Mouse (Mus musculus): ENCODE results near the gene Slc35a2. TPM values are rescaled to one million over a fixed set of nuclear protein-coding genes. Genes with fewer than 3 reads are reported as not detected.

Slc35a2 gene
- polyA plus RNA-seq (2012; rRNA removed; ENCODE audit: low replicate concordance) = 70.2 and 98.2 TPM in 2 replicates

DNA sequence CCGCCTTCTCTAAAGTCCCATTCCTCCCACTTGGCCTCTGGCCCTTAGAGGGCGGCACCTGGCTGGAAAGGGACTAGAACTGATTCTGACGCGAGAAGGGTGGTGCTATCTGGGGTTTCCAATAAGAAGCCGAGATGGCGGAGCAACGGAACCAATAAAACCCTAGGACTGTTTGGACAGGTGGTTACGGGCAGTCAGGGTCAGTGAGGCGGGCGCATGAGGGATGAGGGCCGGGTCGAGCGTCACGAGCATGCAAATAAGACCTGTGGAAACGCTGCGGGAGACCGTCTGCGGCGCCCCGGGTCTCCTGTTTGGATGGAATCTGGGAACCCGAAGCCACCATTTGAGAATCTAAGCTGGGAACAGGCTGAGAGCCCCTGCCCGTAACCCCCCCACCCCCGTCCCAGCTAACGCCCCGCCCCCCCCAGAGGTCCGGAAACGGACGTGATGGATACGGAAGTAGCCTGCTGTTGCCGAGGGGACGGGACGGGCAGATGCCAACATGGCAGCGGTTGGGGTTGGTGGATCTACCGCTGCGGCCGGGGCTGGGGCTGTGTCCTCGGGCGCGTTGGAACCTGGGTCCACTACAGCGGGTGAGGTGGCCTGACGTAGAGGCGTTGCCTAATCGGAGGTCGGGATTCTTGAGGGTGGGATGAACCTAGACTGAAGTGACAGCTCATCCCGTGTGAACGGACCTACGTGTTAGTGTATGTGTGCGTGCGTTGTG is at the start of gene Slc35a2:
Gene Slc35a2 (plus strand): TSS at position 188 of the 727 bp plus-strand sequence.

DNA sequence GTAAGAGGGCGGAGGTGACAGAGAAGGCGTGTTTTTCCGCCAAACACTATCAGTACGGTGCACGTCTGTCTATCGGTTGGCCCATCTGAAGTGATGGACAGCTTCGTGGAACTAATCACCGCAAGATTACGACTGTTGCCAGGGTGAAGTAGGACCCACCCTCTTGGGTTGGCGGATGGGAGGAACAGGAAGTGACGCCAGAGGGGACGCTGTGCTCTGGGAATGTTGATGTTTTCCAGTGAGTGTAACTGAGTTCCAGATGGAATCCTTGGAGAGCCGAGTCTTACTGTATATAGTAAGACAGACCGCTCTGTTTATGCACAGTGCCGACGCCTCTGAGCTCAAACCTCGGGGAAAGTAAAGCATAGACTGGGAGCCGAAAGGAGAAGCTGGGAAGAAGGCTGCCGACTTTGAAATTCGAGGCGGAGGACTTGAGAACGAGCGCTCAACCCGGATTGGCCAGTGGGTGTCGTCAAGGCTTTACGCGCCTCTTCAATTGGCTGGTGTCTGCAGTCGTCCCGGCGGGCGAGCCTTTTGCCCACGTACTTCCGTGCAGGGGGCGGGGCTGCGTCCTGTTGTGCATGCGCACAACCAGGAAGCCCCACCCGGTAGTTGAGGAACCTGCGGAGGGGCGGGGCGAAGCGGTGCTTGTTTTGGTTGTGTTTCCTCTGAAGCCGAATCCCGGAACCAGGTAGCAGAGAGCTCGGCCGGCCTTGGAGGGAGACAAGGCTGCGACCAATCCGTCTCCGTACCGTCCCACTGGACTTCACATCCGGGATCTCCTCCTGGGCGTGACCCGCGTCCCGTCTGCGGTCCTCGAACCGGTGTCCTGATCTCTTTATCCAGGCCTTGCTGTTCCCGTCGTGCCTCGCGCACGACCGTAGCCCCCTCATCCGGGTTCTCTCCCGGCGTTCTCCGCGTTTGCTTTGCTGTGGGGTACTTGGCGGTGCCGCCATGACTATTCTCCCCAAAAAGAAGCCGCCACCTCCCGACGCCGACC is 42.4 kb upstream of the Slc35a2 start, which contains the start of gene Otud5:
Gene Otud5 (plus strand): TSS at position 202 of the 1,000 bp plus-strand sequence.

DNA sequence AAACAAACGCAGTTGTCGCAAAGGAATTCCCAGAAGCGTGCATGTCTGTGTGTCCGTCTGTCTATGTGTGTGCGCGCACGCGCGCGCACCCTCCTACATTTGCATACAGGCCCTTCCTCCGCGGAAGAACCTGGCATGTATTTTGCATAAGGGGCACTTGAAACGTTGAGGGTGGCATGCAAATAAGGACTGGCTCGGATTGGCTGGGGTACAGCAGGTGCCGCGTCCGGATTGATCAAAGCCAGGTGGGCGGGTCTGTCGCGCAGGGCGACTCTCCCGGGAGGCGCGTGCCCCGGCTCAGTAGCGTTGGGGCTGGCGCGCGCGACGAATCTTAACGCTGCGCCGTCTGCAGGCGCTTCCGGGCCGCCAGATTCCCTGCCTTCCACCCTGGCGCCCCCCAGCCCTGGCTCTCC is 5.8 kb upstream of the Slc35a2 start, which contains the start of gene Pim2:
Gene Pim2 (plus strand): TSS at position 256 of the 413 bp plus-strand sequence.

DNA sequence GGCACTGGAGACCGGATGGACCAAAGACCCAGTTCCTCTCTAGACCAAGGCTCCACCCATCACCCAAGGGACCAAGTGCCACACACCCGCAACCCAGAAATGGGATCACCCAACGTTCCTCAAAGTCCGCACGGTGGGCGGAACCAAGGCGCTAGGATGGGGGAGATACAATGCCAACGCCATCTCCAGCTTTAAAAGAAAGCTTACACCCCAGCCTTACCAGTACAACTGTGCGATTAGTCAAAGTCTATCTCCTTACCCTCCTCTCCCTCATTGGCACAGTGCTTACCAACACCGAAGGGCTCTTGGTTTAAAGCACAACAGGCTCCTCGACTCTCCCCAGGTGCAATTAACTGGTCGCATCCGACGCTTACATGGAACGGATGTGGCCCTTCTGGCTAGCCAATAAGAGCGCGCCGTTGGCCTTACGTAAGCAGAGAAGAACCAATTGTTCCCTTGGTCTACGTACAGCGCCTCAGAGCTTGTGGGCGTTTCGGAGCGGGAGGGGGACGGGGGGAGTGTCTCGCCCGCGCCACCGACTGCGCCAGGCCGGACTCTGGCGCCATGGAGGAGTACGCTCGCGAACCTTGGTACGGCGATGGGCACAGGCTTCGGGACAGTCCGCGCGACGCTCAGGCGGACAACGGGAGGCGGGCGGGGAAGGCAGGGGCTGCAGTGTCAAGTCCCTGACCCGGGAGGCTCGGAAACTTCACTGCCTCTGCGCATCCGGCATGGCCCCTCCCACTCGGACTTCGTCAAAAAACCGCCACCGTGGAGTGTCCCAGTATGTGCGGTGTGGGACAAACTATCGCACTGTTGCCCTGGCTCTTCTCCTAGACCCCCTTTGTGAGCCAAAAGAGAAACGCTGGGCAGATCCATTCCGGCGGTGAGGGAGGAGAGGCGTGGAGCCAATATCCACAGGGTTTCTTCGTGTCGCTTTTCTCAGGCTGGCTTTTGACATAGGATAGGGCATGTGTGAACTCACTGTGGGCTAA is 15.3 kb downstream of the Slc35a2 start, which contains the start of the genes Pqbp1 and Timm17b:
Gene Pqbp1 (minus strand): TSS at position 390 of the 995 bp plus-strand sequence.
Gene Timm17b (plus strand): TSS at position 478 of the 995 bp plus-strand sequence.

DNA sequence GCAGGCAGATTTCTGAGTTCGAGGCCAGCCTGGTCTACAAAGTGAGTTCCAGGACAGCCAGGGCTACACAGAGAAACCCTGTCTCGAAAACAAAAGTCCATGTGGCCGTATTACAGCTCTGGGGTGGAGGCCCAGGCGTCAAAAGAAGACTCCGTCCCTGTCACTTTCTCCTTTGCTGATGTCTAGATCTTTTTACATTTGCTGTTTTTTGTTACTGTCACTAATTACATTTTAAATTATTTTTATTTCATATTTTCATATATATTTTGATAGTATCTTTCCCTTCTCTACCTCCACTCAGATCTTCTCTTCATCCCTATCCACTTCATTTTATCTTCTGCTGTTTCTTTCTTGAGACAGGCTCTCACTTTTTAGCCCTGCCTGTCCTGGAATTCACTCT is 23.9 kb downstream of the Slc35a2 start, which contains the start of gene Gm10491:
Gene Gm10491 (minus strand): TSS at position 101 of the 400 bp plus-strand sequence.

DNA sequence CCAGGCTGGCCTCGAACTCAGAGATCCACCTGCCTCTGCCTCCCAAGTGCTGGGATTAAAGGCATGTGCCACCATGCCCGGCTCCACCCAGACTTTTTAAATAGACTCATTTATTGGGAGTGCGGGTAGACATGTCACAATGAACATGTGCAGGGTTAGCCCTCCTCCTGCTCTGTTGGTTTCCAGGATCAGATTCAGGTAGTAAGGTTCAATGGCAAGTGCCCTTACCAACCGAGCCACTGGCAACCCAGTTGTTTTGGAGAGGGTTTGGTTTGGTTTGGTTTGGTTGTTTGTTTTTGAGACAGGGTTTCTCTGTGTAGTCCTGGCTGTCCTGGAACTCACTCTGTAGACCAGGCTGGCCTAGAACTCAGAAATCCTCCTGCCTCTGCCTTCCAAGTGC is 25.4 kb downstream of the Slc35a2 start, which contains the start of gene Gm10490:
Gene Gm10490 (plus strand): TSS at position 301 of the 400 bp plus-strand sequence.

DNA sequence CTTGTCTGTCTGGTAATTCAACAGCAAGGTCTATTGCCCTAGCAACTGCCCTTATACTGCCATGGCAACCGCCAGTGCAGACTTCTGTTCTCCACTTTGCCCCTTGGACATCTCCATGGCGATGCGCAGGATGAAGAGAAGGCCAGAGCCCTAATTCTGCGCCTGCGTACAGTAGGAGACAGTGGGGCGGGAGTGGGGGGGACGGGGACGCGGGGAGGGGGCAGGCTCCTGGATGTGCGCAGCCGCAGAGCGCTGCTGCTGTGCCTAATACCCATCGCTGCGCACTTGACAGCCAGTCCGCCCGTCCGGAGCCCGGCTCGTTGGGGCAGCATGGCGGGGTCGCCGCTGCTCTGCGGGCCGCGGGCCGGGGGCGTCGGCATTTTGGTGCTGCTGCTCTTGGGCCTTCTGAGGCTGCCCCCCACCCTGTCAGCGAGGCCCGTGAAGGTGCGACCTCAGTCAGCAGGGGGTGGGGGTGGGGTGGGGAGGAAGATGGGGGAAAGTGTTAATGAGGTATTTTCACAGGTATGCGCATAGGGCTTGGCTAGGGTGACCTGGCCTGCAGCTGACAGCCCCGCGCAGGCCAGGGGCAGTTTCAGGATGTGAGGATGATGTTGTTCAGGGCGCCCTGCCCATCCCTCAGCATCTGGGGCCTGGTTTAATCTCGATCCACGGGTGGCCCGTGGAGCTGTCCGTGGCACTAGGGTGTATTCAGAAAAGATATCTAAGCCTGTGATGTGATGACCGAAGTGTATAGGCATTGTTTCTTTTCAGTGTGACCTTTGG is 36.0 kb downstream of the Slc35a2 start, which contains the start of gene Pcsk1n:
Gene Pcsk1n (plus strand): TSS at position 222 of the 783 bp plus-strand sequence.

DNA sequence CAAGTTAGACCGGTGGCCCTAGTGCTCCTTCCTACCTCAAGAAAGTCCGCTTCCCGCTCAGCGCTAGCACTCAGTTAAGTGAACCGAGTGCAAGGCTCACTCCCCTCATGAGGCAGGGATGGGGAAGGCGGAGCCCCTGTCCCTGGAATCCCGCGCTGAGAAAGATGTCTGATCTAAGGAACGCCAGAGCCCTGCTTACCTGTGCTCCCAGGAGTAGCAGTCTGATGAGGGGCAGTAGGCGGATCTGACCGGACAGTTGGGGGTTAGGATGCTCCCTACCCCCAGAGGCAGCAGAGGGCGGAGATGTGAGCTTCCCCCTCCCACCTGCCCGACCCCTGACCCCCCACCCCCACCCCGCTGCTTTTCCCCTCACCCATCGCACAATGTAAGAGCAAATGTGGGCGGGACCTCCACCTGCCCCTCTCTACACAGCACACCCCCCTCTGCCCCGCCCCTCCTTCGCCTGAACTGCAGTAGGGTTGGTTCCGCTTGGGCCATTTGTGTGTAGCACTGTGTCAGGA is 44.5 kb downstream of the Slc35a2 start, which contains the start of gene Eras:
Gene Eras (minus strand): TSS at position 338 of the 521 bp plus-strand sequence.

Other genes with a start within 250 kb of the Slc35a2 start
- gene Syp, start 245.6 kb upstream of the Slc35a2 start, polyA plus RNA-seq (2012; rRNA removed; ENCODE audit: low replicate concordance) = 5.7 and 8.6 TPM in 2 replicates
- gene Prickle3, start 226.8 kb upstream of the Slc35a2 start, polyA plus RNA-seq (2012; rRNA removed; ENCODE audit: low replicate concordance) = 37.2 and 57.8 TPM in 2 replicates
- 137 and 304 TPM in 2 replicates for gene Plp2, start 212.6 kb upstream of the Slc35a2 start, polyA plus RNA-seq (2012; rRNA removed; ENCODE audit: low replicate concordance)
- 4.8 and 17.7 TPM in 2 replicates for gene Magix, start 202.8 kb upstream of the Slc35a2 start, polyA plus RNA-seq (2012; rRNA removed; ENCODE audit: low replicate concordance)
- 5.4 and 7.0 TPM in 2 replicates for gene Gpkow, start 186.9 kb upstream of the Slc35a2 start, polyA plus RNA-seq (2012; rRNA removed; ENCODE audit: low replicate concordance)
- 52.6 and 81.0 TPM in 2 replicates for gene Wdr45, start 169.7 kb upstream of the Slc35a2 start, polyA plus RNA-seq (2012; rRNA removed; ENCODE audit: low replicate concordance)
- 0.95 and 4.4 TPM in 2 replicates for gene Gm45208, start 161.8 kb upstream of the Slc35a2 start, polyA plus RNA-seq (2012; rRNA removed; ENCODE audit: low replicate concordance)
- gene Praf2, start 155.6 kb upstream of the Slc35a2 start, polyA plus RNA-seq (2012; rRNA removed; ENCODE audit: low replicate concordance) = 50.1 and 63.0 TPM in 2 replicates
- gene Ccdc120, start 133.1 kb upstream of the Slc35a2 start, polyA plus RNA-seq (2012; rRNA removed; ENCODE audit: low replicate concordance) = 13.2 and 28.8 TPM in 2 replicates
- 31.3 and 39.5 TPM in 2 replicates for gene Tfe3, start 121.5 kb upstream of the Slc35a2 start, polyA plus RNA-seq (2012; rRNA removed; ENCODE audit: low replicate concordance)
- gene Gripap1, start 94.3 kb upstream of the Slc35a2 start, polyA plus RNA-seq (2012; rRNA removed; ENCODE audit: low replicate concordance) = 29.7 and 46.8 TPM in 2 replicates
- gene Kcnd1, start 61.7 kb upstream of the Slc35a2 start, polyA plus RNA-seq (2012; rRNA removed; ENCODE audit: low replicate concordance) = 3.0 and 3.3 TPM in 2 replicates
- 25.7 and 37.9 TPM in 2 replicates for gene Otud5, start 42.7 kb upstream of the Slc35a2 start, polyA plus RNA-seq (2012; rRNA removed; ENCODE audit: low replicate concordance)
- gene Pim2, start 5.8 kb upstream of the Slc35a2 start, polyA plus RNA-seq (2012; rRNA removed; ENCODE audit: low replicate concordance) = 19.4 and 44.8 TPM in 2 replicates
- gene Pqbp1, start 15.2 kb downstream of the Slc35a2 start, polyA plus RNA-seq (2012; rRNA removed; ENCODE audit: low replicate concordance) = 60.2 and 64.8 TPM in 2 replicates
- gene Timm17b, start 15.3 kb downstream of the Slc35a2 start, polyA plus RNA-seq (2012; rRNA removed; ENCODE audit: low replicate concordance) = 45.2 and 48.8 TPM in 2 replicates
- not detected in 2 replicates for gene Gm10491, start 23.8 kb downstream of the Slc35a2 start, polyA plus RNA-seq (2012; rRNA removed; ENCODE audit: low replicate concordance)
- not detected in 2 replicates for gene Gm10490, start 25.5 kb downstream of the Slc35a2 start, polyA plus RNA-seq (2012; rRNA removed; ENCODE audit: low replicate concordance)
- 0.12 TPM in 1 of 2 replicates, not detected in the other for gene Pcsk1n, start 35.8 kb downstream of the Slc35a2 start, polyA plus RNA-seq (2012; rRNA removed; ENCODE audit: low replicate concordance)
- not detected in 2 replicates for gene Eras, start 44.6 kb downstream of the Slc35a2 start, polyA plus RNA-seq (2012; rRNA removed; ENCODE audit: low replicate concordance)
- 28.6 and 37.1 TPM in 2 replicates for gene Hdac6, start 63.9 kb downstream of the Slc35a2 start, polyA plus RNA-seq (2012; rRNA removed; ENCODE audit: low replicate concordance)
- gene Gata1, start 94.0 kb downstream of the Slc35a2 start, polyA plus RNA-seq (2012; rRNA removed; ENCODE audit: low replicate concordance) = 1.9 TPM in 2 replicates
- gene Glod5, start 134.5 kb downstream of the Slc35a2 start, polyA plus RNA-seq (2012; rRNA removed; ENCODE audit: low replicate concordance) = not detected in 2 replicates
- gene Suv39h1, start 190.7 kb downstream of the Slc35a2 start, polyA plus RNA-seq (2012; rRNA removed; ENCODE audit: low replicate concordance) = 10.0 and 14.5 TPM in 2 replicates
- 17.7 and 40.1 TPM in 2 replicates for gene Was, start 206.5 kb downstream of the Slc35a2 start, polyA plus RNA-seq (2012; rRNA removed; ENCODE audit: low replicate concordance)
- 84.1 and 145 TPM in 2 replicates for gene Wdr13, start 248.9 kb downstream of the Slc35a2 start, polyA plus RNA-seq (2012; rRNA removed; ENCODE audit: low replicate concordance)